Mouse (Mus musculus): ENCODE data around the gene Trim41.
A peak's percentile ranks its signal among the peaks of the same experiment; 100 is the strongest.

- TF ChIP-seq POLR2A (IDR thresholded peaks at IDR 0.05; ENCODE audit: control insufficient read depth, low read depth, low read length) (no peak), CTCF (IDR thresholded peaks at IDR 0.05; ENCODE audit: control insufficient read depth, insufficient read depth, insufficient replicate concordance, low read depth, low read length) (peak; percentile 26; the same call in 1 of the 2 replicates)
Measured at GRCm38 (mm10) chr11:48859014-48859413, 41.9 kb upstream of the Trim41 start.
